Mouse (Mus musculus): Measurements from ENCODE around the gene Cavin4.

The Cavin4 gene

DNA sequence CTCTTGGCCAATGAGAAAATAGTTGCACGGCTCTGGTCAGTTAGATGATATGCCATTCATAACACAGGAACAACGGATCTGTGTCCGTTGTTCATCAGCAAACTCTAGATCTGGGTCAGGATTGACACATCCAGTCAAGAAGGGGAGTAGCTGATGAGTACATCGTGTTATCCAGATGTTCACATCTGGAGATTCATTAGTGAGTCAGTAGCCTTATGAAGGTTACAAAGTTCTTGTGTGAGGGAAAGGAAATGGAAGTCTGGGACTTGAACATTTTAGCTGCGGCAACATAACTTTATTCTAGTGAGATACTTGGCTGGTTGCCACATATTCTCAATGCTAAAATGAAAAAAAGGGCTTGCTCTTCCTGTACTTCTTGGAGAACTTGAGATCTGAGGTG lies 9.6 kb downstream of the Cavin4 start:
- WGBS: 70% methylated on average over 5 of the region's 5 CpGs

DNA sequence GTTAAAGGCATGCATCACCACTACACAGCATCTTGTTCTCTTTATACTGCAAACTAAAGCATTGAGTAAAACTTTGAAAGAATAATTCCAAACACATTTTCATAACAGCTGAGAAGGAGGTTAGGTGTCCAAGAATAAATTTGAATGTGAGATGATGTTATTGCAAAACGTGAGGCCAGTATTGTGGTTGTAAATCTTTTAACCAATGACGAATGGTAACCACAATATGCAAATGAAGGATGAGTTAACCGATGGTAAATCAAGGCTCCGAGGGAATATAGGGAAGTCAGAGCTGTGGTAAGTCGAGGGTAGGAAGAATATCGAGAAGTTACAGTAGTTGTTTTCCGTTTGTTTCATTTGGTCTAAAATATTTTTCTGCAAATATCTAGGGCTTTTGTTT lies 11.1 kb downstream of the Cavin4 start:
- WGBS: 71% methylated on average over 7 of the region's 7 CpGs

DNA sequence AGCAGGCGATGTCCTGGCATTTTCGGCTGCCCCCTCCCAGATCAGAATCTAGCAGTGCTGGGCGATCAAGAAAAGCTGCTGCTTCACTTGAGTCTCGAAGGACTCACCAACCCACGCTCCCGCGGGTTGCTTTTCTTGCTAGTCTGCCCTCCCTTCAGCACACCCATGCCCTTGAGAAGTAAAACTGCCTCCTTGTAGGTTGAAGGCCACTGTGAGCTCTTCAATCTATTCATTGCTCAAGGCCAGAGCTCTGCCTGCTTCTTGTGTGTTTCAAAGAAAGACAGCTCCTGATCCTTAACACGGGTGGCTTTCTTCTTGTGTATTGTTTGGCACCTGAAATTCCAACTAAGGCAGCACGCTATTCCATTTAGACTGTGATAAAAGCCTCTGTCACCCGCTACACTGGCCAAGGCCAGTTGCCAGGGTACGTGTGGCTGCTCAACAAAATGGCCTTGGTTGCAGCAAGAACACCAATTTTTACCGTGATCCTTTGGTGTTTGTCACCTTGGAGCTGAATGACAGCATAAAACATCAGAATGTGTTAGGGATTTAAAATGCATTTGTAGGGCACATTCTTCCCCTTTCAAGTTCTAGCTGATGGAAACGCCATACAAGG lies 13.4 kb downstream of the Cavin4 start:
- 71% methylated on average over 13 of the region's 13 CpGs for WGBS

DNA sequence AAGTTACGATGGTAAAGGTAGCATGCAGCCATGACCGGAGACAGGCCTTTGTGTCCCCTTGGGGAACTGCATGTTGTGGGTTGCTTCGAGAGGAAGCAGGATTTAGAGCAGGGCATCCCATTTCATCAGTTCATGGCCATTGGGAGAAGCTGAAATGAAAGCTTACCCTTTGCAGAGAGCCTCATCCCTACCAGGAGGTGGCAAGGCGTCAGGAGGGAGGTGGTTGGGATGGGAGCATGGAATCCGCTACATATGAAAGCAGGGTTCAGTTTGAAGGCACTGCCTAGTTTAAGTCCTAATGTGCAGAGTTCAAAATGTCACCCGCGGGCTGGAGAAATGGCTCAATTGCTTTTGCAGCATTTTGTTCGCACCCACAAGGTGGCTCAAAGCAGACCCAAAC lies 14.0 kb downstream of the Cavin4 start:
- 96% methylated on average over 8 of the region's 8 CpGs for WGBS

DNA sequence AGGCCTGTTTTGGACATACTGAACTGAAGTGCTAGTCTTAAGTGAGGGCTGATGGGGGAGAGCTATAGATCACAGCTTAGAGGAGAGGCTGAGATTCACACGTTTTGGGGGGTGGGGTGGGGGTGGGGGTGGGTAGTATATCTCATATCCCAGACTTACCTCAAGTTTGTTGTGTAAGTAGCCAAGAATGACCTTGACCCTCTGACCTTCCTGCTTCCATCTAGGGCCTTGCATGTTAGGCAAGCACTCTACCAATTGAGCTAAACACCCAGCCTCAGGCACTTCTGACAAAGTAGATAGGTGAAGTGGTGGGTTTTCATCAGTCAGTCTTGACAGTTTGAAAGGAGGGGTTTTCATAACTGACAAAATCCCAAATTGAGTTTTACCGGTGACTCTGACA lies 14.5 kb downstream of the Cavin4 start:
- WGBS: 60% methylated on average over 2 of the region's 2 CpGs

DNA sequence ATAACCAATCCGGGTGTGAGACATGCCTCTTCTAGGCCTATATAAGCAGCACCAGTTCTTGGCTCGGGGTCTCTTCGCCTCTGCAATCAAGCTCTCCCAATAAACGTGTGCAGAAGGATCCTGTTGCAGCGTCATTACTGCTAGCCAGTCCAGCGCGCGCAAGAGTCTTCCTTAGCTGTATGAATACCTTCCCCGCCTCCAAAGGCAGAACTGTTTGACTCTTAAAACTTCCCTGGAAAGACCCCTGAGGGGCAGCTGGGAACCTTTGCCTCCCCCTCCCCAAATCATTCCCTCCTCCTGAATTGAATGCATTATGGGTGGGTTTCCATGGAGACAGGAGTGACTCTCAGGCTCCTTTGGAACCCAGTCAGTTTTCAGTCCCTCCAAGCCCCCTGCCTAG lies 15.5 kb downstream of the Cavin4 start:
- 89% methylated on average over 9 of the region's 9 CpGs for WGBS

DNA sequence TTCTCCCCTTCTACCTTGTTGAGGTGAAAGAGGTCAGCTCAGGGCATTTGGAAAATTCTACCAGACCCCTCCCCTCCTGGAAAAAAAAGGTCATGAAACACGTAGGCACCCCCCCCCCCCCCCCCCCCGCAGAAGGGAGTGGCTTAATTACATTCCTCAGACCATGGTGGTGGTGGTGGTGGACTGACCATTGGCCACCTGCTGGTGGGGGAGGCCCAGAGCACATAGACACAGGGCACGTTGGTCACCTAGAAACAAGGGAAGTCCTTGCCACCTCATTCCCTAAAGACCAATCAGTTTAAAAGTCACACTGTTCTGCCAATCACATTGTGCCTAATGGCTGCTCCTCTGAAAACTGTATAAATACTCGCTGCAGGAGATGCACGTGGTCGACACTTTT lies 16.4 kb downstream of the Cavin4 start:
- 56% methylated on average over 6 of the region's 6 CpGs for WGBS

DNA sequence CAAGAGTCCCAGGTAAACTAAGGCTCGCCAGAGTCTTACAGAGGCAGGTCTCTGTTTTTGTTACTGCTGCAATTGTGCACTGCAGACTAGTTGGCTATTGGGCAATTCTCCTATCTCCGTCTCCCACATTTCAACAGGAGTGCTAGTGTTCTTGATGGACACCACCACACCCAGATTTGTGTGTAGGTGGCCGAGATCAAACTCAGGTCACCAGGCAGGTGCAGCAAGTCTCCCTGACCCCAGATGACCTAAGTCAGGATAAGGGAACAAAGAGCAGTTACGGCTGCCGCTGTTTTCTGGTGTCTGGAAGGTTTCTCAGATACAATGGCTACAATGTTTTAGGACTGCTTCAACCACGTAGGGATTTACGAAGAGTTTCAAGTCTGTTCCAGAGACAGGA lies 16.9 kb downstream of the Cavin4 start:
- WGBS: 54% methylated on average over 7 of the region's 7 CpGs

DNA sequence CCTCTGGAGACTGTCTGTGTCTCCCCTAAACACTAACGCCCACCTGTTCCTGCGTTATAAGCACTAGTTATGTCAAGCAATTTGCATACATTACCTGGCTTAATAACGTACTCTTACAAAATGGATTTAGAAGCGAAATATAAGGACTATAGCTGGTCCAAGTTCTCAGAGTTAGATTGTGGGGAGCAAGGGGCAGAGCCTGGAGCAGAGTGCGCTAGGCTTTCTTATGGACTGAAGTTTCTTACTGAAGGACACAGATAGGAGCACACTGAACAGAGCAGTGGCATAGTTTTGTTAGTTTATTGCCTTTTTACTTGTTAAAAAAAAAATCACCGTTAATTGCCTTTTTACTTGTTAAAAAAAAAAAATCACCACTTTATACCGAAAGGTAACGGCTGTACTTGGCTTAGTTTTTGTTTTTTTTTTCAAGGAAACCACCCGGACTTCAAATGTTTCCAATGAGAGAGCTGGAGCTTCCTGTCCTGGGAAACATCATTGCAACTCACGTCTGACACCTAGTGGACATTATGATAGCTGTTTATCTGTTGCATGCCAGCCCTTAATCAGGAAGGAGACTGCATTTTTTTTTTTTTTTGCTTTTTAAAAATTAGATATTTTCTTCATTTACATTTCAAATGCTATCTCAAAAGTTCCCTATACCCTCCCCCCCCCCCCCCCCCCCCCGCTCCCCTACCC lies 17.5 kb downstream of the Cavin4 start:
- WGBS: 24% methylated on average over 10 of the region's 11 CpGs

DNA sequence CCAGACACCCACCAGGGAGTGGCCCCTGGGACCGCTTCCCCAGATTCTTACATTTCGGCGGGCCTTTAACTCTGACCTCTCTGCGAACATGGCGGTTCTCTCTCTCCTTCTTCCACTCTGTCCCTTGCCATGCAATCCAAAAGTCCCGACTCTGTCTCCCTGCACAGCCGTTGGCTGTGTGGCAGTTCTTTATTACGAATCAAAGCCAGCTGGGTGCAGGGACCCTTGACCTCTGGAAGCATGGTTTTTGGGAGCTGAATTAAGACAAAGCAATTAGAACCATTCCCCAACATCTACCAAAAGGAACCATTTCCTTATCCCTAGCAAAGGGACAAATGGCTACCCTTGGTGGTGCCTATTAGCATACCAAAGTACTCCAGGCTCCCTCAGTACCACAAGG lies 19.8 kb downstream of the Cavin4 start:
- 58% methylated on average over 8 of the region's 8 CpGs for WGBS

DNA sequence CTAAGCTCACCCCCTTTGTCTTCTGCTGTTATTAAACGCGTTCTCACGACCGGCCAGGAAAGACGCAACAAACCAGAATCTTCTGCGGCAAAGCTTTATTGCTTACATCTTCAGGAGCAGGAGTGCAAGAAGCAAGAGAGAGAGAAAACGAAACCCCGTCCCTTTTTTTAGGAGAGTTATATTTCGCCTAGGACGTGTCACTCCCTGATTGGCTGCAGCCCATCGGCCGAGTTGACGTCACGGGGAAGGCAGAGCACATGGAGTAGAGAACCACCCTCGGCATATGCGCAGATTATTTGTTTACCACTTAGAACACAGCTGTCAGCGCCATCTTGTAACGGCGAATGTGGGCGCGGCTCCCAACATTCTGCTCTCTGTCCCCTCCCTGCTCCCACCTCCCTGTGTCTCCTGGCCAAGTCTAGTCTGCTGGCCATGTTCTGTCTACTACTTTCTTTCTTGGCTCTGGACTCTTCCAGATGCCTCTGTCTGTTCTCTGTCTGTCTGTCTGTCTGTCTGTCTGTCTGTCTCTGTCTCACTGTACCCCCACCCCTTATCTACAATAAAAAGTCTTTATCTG lies 20.4 kb downstream of the Cavin4 start:
- 65% methylated on average over 16 of the region's 21 CpGs for WGBS

DNA sequence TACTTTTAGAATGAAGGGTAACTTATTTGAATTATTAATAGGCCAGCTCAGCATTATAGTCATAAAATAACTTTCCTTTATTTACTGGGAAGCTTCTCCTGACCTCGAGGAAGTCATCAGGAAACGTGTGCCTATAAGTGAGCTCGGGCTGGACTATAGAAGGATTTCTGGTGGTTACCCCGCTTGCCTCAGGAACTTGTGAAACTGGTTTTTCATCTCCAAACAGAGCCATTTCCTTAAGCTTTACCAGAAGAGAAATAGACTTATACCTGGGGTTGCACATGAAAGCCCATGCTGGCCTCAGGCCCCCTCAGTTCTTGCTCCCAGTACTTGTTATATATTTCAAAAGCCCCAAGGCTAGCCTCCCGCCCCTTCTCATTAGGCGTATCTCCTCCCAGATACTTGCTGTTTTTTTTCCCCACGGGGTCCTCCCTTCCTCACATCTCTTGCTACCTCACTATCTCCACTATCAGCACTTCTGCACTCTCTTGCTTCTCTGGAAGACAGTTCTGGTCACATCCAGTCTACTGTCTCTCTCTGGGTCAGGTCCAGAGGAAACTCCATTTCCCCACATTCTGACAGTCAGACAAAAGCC lies 21.4 kb downstream of the Cavin4 start:
- 69% methylated on average over 7 of the region's 7 CpGs for WGBS

DNA sequence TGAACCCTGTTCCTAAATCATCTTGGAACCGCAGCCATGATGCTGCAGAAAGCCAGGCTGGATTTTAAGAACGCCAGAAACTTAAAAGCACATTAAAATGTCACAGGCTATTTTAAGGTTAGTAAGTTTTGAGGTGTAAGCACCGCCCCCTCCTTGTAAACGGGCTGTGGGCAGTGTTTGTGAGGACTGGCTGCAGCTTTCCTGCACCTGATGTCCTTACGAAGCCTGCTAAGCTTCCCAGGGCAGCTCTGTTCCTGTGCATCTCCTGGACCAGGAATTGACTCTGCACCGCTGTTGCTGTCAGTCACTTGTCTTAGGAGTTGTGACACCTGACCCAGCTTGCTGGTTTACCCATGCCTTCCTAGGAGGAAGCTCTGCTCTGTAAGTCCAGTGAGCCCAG lies 24.8 kb downstream of the Cavin4 start:
- 50% methylated on average over 6 of the region's 6 CpGs for WGBS

DNA sequence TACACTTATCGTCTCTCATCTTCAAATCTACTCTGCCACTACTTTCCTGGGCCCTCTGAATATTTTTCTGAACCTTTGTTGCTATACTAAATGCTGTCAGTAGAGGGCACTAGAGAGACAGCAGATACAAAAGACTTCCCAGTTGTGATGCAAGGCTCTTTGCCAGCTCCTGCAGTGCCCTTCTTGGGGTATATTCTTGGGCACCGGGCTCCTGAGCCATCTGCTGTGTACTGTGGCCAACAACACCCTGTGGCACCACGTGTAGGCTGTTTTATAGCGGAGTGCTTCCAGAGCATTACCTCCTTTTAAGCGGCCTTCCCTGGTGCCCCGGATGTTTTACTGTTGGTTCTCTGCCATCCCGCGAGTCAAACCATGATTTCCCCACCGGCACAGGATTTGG lies 27.3 kb downstream of the Cavin4 start:
- 27% methylated on average over 9 of the region's 9 CpGs for WGBS

DNA sequence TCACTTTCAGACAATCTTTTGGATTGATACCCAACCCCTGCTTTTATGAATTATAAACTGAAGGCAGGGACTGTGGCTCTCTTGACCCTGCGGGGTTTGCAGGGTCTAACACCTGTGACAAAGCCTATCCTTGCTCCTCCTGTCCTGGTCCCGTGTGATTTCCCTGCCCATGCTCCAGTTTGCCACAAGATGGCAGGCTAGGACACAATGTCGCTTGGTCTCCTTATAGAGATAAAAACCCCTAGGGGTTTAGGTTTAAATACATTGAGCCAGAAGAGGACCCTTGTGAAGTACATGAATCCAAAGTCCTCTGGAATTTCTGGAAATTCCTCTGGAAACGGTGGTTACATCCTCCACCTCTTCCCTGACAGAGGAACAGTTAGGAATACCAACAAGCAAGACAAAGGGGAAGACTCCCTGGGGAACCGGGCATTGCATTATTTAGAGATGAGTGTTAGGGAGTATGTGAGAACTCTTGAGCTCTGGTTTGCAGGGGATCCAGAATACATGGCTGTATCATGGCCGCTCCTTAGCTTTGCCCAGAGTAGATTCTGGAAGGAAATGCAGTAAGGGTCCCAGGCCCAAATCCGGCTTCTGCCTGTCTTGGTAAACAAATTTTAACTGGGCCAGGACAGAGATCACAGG lies 28.6 kb downstream of the Cavin4 start:
- whole genome bisulfite sequencing: 35% methylated on average over 7 of the region's 7 CpGs

DNA sequence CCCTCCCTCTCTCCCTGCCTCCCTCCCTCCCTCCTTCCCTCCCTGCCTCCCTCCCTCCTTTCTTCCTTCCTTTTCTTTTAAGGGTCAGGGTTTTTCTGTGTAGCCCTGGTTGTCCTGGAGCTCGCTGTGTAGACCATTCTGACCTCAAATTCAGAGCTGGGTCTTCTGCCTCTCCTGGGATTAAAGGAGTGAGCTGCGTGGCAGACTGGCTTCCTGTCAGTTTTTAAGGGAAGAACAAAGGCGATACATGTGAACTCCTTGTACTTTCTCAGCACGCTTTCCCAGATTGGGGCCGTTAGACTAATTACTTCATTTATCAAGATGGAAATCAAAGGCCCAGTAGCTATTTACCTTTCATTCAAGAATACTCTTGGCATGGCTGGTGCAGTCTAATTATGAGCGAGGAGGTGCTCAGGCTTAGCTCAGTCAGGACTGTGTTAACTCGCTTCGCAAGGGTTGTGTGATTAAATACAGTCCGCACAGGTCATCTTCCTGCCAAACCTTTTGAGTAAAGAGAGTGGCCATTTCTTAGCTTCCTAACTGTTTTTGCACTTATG lies 29.5 kb downstream of the Cavin4 start:
- WGBS: 64% methylated on average over 9 of the region's 9 CpGs

DNA sequence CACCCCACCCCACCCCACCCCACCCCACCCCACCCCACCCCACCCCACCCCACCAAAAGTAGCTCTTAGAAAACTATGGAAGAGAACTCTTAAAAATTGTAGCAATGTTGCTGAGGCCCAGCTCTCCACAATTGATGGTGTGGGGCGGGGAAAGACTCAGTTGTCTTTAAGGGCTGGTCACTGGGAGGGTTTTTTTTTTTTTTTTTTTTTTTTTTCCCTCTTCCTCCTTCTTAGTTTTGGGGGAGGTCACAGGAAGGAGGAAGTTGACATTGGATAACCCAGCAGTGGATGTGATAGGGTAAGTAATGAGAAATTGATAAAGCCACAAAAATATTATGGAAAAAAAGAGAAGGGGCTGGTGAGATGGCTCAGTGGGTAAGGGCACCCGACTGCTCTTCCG lies 33.4 kb downstream of the Cavin4 start:
- 94% methylated on average over 3 of the region's 3 CpGs for WGBS

DNA sequence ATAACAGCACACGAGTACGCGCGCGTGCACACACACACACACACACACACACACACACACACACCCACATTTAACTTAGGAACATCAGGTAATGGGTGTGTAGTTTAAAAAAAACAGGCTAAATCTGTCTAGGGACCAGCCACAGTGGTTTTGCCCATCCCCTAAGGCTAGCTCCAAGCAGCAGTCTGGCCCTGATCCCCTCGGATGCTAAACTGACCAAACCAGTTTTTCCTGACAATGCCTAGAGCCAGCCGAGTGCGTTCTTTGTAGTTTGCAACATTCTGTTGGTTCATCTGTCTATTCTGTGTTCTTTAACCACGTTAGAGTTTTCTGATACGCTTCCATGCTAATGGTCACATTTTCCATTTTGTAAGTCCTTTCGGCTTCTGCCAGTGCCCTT lies 34.0 kb downstream of the Cavin4 start:
- WGBS: 73% methylated on average over 11 of the region's 11 CpGs

DNA sequence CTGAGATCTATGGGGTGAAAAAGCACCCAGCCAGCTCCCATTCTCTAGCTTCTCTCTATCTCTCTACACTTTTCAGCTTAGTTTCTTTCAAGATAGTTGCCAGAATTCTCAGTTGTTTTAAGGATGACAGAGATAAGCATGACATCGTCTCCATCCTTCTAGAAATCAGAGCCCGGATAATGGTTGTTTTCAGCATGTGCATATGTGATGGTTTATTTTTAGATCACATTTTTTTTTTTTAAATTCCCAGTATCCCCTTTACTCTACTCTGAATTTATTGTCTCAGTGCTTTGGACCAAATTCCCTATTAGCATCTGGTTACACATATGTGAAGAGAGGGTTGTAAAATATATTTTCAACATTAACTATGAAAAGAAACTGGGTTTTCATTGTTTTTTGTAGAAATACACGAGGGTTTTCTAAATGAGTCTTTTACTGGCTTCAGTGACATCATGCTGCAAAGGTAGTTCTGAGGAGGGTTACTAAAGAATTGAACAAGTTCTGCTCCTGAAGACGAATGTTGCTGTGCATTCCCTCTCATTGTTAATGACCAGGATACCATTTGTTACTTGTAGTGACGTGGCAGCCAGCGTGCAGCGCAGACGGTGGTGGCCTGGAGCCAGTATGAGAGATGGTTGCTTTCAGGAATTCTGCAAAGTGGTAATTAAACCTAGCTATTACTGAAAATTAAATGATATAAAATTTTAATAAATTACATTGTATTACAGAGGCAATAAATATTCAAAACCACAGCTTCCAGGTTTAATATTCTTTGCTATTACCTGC lies 52.7 kb downstream of the Cavin4 start:
- 57% methylated on average over 8 of the region's 8 CpGs for WGBS

DNA sequence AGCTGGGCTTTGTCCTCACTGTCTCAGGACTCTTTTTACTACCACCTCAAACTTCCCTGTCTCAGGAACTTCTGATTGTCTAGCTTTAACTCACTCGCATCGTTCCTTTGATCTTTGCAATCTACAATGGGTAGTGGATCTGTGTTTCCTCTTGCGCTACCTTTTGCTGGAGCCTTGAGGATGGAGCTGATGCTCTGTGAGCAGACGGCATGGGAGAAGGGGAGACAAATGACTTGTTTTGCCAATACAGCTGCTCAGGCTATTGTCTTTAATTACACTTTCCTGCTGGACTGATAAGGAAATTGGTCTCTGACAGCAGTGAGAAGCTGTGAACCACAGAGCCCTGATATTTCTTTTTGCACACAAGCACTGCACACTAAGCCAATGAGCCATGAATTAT lies 53.5 kb downstream of the Cavin4 start:
- WGBS: 82% methylated on average over 4 of the region's 4 CpGs

Data from cerebral cortex, adult 2 months (tissue).